Comparison of ENCODE assay signal across 20 mouse cellular contexts in the genomic region with DNA sequence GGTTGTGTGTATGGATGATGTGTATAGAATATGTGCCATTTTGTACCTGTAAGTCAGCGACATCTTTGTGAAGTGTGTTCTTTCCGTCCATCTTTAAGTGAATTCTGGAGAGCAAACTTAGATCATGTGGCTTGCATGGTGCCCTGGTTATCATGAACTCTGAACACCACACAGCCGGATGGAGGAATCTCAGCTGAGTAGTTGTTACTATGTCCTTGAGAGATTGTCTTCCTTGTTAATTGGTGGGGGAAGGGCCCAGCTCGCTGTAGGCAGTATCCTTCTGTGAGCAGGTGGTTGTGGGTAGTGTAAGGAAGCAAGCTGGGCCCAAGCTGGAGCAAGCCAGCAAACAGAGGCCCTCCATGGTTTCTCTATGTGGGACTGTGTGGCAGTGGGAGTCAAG.
"Had no signal": no experiment of that assay in that cellular context is flagged by ENCODE, and none has a peak within 500 bp of the region (broad histone marks: within the 10 kb centered on the region; RNA-seq: fewer than 3 reads in every experiment).

No protein-coding gene starts in this region.

- H3K9me3 ChIP-seq: midbrain, embryonic 10.5 days; midbrain, embryonic 12.5 days; neural tube, embryonic 13.5 days; neural tube, embryonic 15.5 days; stomach, embryonic 15.5 days had no signal

- H3K27ac ChIP-seq: midbrain, embryonic 10.5 days; midbrain, embryonic 12.5 days; neural tube, embryonic 13.5 days; neural tube, embryonic 15.5 days; stomach, embryonic 15.5 days; stomach, postnatal 0 days had no signal

- H3K4me1 ChIP-seq: stomach, embryonic 15.5 days had no signal

- H3K9ac ChIP-seq: liver, postnatal 0 days; lung, embryonic 14.5 days; midbrain, embryonic 12.5 days; neural tube, embryonic 13.5 days; neural tube, embryonic 15.5 days; stomach, embryonic 15.5 days had no signal

- H3K36me3 ChIP-seq: midbrain, embryonic 10.5 days; midbrain, embryonic 12.5 days; neural tube, embryonic 13.5 days; neural tube, embryonic 15.5 days; stomach, embryonic 15.5 days had no signal

- H3K27me3 ChIP-seq: stomach, embryonic 15.5 days had no signal

- DNase-seq: liver, postnatal 0 days; lung, embryonic 14.5 days; lung, postnatal 10 days; lung, postnatal 4 days; midbrain, embryonic 14.5 days; retina, postnatal 1 day; right cerebral cortex, adult 18-20 months; right cerebral cortex, postnatal 25 days; right cerebral cortex, postnatal 4 days; thymus, adult 2 months; thymus, postnatal 25 days; thymus, postnatal 4 days had no signal

- H3K4me2 ChIP-seq: lung, embryonic 14.5 days; midbrain, embryonic 12.5 days; neural tube, embryonic 13.5 days; neural tube, embryonic 15.5 days; stomach, embryonic 15.5 days had no signal

- H3K4me3 ChIP-seq: midbrain, embryonic 10.5 days; midbrain, embryonic 12.5 days; myocyte; neural tube, embryonic 13.5 days; neural tube, embryonic 15.5 days; stomach, embryonic 15.5 days had no signal

- ATAC-seq: liver, postnatal 0 days; midbrain, embryonic 16.5 days had no signal
